Mouse (Mus musculus): ENCODE measurements around the gene Ahsa1. TPM values are rescaled to one million over a fixed set of nuclear protein-coding genes. Genes with fewer than 3 reads are reported as not detected.

The Ahsa1 gene
- 213 and 222 TPM in 2 replicates for polyA plus RNA-seq (2015; fragmentation: Nextera tagmentation; extraction: Ambion mirVana)

GRCm38 (mm10) chr12:87266108-87266826 lies at the start of gene Ahsa1, which contains the start of gene Vipas39:
TSS of gene Ahsa1 (plus strand) at chr12:87266479.
TSS of gene Vipas39 (minus strand) at chr12:87266256.
- Histone ChIP-seq H3K27ac (ENCODE audit: low read depth, low read length) (peak within 1 kb of the TSS; percentile 92), H3K9ac (ENCODE audit: low read depth, low read length) (peak within 1 kb of the TSS; percentile 93), H3K36me3 (ENCODE audit: control insufficient read depth, insufficient read depth, low read length) (peaks cover 18% of the 10 kb centered on the region), H3K4me3 (ENCODE audit: low read length) (peak within 1 kb of the TSS; percentile 90), H3K9me3 (ENCODE audit: control insufficient read depth, low read length) (no peaks in the 10 kb centered on the region), H3K27me3 (replicated peaks; ENCODE audit: control insufficient read depth, insufficient read depth, low read length) (no peaks in the 10 kb centered on the region), H3K4me2 (ENCODE audit: low read length) (peak within 1 kb of the TSS; percentile 95), H3K4me1 (ENCODE audit: control insufficient read depth, insufficient read depth, low read depth, low read length) (peaks cover 21% of the 10 kb centered on the region)
- WGBS = under 1% methylated on average over 31 of the region's 31 CpGs
- ATAC-seq = peak; percentile 99

DNA sequence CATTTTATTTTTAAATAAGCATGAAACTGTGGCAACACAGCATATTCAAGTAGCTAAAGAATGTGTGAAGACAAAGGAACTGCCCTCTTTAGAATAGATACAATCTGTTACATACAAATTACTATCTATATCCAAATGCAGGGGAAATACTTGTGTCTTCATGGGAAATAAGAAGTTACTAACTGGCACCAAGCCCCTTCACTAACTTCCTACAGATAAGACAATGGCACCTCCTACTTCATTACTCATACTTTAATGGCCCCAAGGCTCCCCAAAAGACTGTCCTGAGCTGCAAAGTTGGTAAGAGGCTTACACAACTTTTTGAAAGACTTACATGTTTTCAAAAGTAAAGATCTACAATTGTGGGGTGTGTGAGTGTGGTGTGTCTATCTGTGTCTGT lies 48.7 kb upstream of the Ahsa1 start:
- H3K36me3 ChIP-seq (ENCODE audit: control insufficient read depth, insufficient read depth, low read length) = no peaks in the 10 kb centered on the region
- H3K9ac ChIP-seq (ENCODE audit: low read depth, low read length) = no peak overlapping the region

GRCm38 (mm10) chr12:87219362-87219761 lies 46.9 kb upstream of the Ahsa1 start:
- H3K4me1 ChIP-seq (ENCODE audit: control insufficient read depth, insufficient read depth, low read depth, low read length) = no peaks in the 10 kb centered on the region
- no peak overlapping the region for H3K4me3 ChIP-seq (ENCODE audit: low read length)
- H3K36me3 ChIP-seq (ENCODE audit: control insufficient read depth, insufficient read depth, low read length) = no peaks in the 10 kb centered on the region
- H3K27ac ChIP-seq (ENCODE audit: low read depth, low read length) = no peak overlapping the region
- H3K9ac ChIP-seq (ENCODE audit: low read depth, low read length) = no peak overlapping the region
- H3K27me3 ChIP-seq (replicated peaks; ENCODE audit: control insufficient read depth, insufficient read depth, low read length) = no peaks in the 10 kb centered on the region
- WGBS = 69% methylated on average over 7 of the region's 7 CpGs
- no peaks in the 10 kb centered on the region for H3K9me3 ChIP-seq (ENCODE audit: control insufficient read depth, low read length)
- no peak overlapping the region for H3K4me2 ChIP-seq (ENCODE audit: low read length)
- 0 out of 2 replicates have a peak, but pooled peaks have one; percentile 27 for ATAC-seq

More for the DNA sequence above, 48.7 kb upstream of the Ahsa1 start:
- H3K27me3 ChIP-seq (replicated peaks; ENCODE audit: control insufficient read depth, insufficient read depth, low read length) = no peaks in the 10 kb centered on the region
- no peak overlapping the region for H3K4me2 ChIP-seq (ENCODE audit: low read length)
- no peak overlapping the region for H3K27ac ChIP-seq (ENCODE audit: low read depth, low read length)
- ATAC-seq = no peak
- H3K9me3 ChIP-seq (ENCODE audit: control insufficient read depth, low read length) = no peaks in the 10 kb centered on the region
- no peak overlapping the region for H3K4me3 ChIP-seq (ENCODE audit: low read length)
- H3K4me1 ChIP-seq (ENCODE audit: control insufficient read depth, insufficient read depth, low read depth, low read length) = no peaks in the 10 kb centered on the region

DNA sequence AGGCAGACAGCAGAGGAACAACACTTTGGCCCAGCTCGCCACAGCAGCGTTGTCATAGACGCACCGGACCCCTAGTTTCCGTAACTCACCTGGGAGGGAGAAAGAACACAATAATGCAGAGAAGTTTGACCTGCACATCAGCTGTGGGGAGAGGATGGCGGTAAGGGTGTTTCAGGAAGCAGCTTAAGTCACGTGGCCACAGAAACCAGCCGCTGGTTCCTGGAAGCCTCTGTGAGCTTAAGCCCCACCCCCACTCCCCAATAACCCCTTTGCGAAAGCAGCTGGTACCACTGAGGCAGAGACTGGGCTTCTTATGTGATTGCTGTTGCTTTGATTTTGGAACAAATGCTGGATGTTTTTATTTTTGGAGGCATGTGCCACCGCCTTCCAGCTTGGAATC lies 41.3 kb upstream of the Ahsa1 start:
- Histone ChIP-seq H3K36me3 (ENCODE audit: control insufficient read depth, insufficient read depth, low read length) (no peaks in the 10 kb centered on the region), H3K4me3 (ENCODE audit: low read length) (no peak overlapping the region), H3K9ac (ENCODE audit: low read depth, low read length) (no peak overlapping the region), H3K4me2 (ENCODE audit: low read length) (no peak overlapping the region), H3K27me3 (replicated peaks; ENCODE audit: control insufficient read depth, insufficient read depth, low read length) (no peaks in the 10 kb centered on the region), H3K9me3 (ENCODE audit: control insufficient read depth, low read length) (no peaks in the 10 kb centered on the region), H3K4me1 (ENCODE audit: control insufficient read depth, insufficient read depth, low read depth, low read length) (no peaks in the 10 kb centered on the region), H3K27ac (ENCODE audit: low read depth, low read length) (no peak overlapping the region)
- WGBS = 81% methylated on average over 10 of the region's 10 CpGs
- ATAC-seq = no peak

- 80% methylated on average over 7 of the region's 7 CpGs for WGBS
- Histone ChIP-seq H3K27me3 (replicated peaks; ENCODE audit: control insufficient read depth, insufficient read depth, low read length) (no peaks in the 10 kb centered on the region), H3K9me3 (ENCODE audit: control insufficient read depth, low read length) (no peaks in the 10 kb centered on the region), H3K36me3 (ENCODE audit: control insufficient read depth, insufficient read depth, low read length) (no peaks in the 10 kb centered on the region), H3K4me1 (ENCODE audit: control insufficient read depth, insufficient read depth, low read depth, low read length) (no peaks in the 10 kb centered on the region), H3K9ac (ENCODE audit: low read depth, low read length) (no peak overlapping the region), H3K27ac (ENCODE audit: low read depth, low read length) (no peak overlapping the region), H3K4me2 (ENCODE audit: low read length) (no peak overlapping the region), H3K4me3 (ENCODE audit: low read length) (no peak overlapping the region)
- ATAC-seq = no peak
Measured at GRCm38 (mm10) chr12:87226801-87227200, 39.5 kb upstream of the Ahsa1 start.

GRCm38 (mm10) chr12:87229633-87230032 lies 36.6 kb upstream of the Ahsa1 start:
- Histone ChIP-seq H3K4me3 (ENCODE audit: low read length) (no peak overlapping the region), H3K4me2 (ENCODE audit: low read length) (no peak overlapping the region), H3K36me3 (ENCODE audit: control insufficient read depth, insufficient read depth, low read length) (no peaks in the 10 kb centered on the region), H3K4me1 (ENCODE audit: control insufficient read depth, insufficient read depth, low read depth, low read length) (no peaks in the 10 kb centered on the region), H3K9ac (ENCODE audit: low read depth, low read length) (no peak overlapping the region), H3K9me3 (ENCODE audit: control insufficient read depth, low read length) (no peaks in the 10 kb centered on the region), H3K27me3 (replicated peaks; ENCODE audit: control insufficient read depth, insufficient read depth, low read length) (no peaks in the 10 kb centered on the region), H3K27ac (ENCODE audit: low read depth, low read length) (no peak overlapping the region)
- WGBS = 95% methylated on average over 2 of the region's 2 CpGs
- ATAC-seq = no peak

- no peak overlapping the region for H3K4me3 ChIP-seq (ENCODE audit: low read length)
- no peak for ATAC-seq
- H3K9me3 ChIP-seq (ENCODE audit: control insufficient read depth, low read length) = no peaks in the 10 kb centered on the region
- H3K36me3 ChIP-seq (ENCODE audit: control insufficient read depth, insufficient read depth, low read length) = no peaks in the 10 kb centered on the region
- H3K4me1 ChIP-seq (ENCODE audit: control insufficient read depth, insufficient read depth, low read depth, low read length) = no peaks in the 10 kb centered on the region
- no peaks in the 10 kb centered on the region for H3K27me3 ChIP-seq (replicated peaks; ENCODE audit: control insufficient read depth, insufficient read depth, low read length)
- no peak overlapping the region for H3K27ac ChIP-seq (ENCODE audit: low read depth, low read length)
- H3K9ac ChIP-seq (ENCODE audit: low read depth, low read length) = no peak overlapping the region
- no peak overlapping the region for H3K4me2 ChIP-seq (ENCODE audit: low read length)
Measured at GRCm38 (mm10) chr12:87230379-87230895, 35.8 kb upstream of the Ahsa1 start.

GRCm38 (mm10) chr12:87236882-87237483 lies 29.3 kb upstream of the Ahsa1 start:
- Histone ChIP-seq H3K36me3 (ENCODE audit: control insufficient read depth, insufficient read depth, low read length) (peaks cover 22% of the 10 kb centered on the region), H3K9me3 (ENCODE audit: control insufficient read depth, low read length) (no peaks in the 10 kb centered on the region), H3K27me3 (replicated peaks; ENCODE audit: control insufficient read depth, insufficient read depth, low read length) (no peaks in the 10 kb centered on the region), H3K4me1 (ENCODE audit: control insufficient read depth, insufficient read depth, low read depth, low read length) (no peaks in the 10 kb centered on the region), H3K27ac (ENCODE audit: low read depth, low read length) (no peak overlapping the region), H3K4me2 (ENCODE audit: low read length) (no peak overlapping the region), H3K9ac (ENCODE audit: low read depth, low read length) (no peak overlapping the region), H3K4me3 (ENCODE audit: low read length) (no peak overlapping the region)
- WGBS = 88% methylated on average over 5 of the region's 5 CpGs
- no peak for ATAC-seq

- no peak for ATAC-seq
- H3K9me3 ChIP-seq (ENCODE audit: control insufficient read depth, low read length) = no peaks in the 10 kb centered on the region
- no peak within 1 kb of the TSS for H3K9ac ChIP-seq (ENCODE audit: low read depth, low read length)
- H3K4me1 ChIP-seq (ENCODE audit: control insufficient read depth, insufficient read depth, low read depth, low read length) = no peaks in the 10 kb centered on the region
- WGBS = 100% methylated on average over 1 of the region's 1 CpGs
- no peak within 1 kb of the TSS for H3K4me2 ChIP-seq (ENCODE audit: low read length)
- peaks cover 26% of the 10 kb centered on the region for H3K36me3 ChIP-seq (ENCODE audit: control insufficient read depth, insufficient read depth, low read length)
- H3K27me3 ChIP-seq (replicated peaks; ENCODE audit: control insufficient read depth, insufficient read depth, low read length) = no peaks in the 10 kb centered on the region
- no peak within 1 kb of the TSS for H3K4me3 ChIP-seq (ENCODE audit: low read length)
- no peak within 1 kb of the TSS for H3K27ac ChIP-seq (ENCODE audit: low read depth, low read length)
Measured at GRCm38 (mm10) chr12:87238632-87239031, 27.6 kb upstream of the Ahsa1 start, which contains the start of gene Noxred1. TSS of gene Noxred1 (minus strand) at chr12:87238732.

All from hindbrain, embryonic 16.5 days (tissue).